Mouse (Mus musculus) right cerebral cortex, adult 2 months (tissue): ENCODE data around the gene P4ha2.

Source experiments
- DNase-seq, 2 experiments: peaks; one replicate each; pipeline ENCODE4 v3.0.0; 2021 to 2022; ENCODE audit warnings: low spot score in 2 of 2

P4ha2 gene

GRCm38 (mm10) chr11:54100045-54100691 is at the start of gene P4ha2:
Gene P4ha2 (plus strand): TSS chr11:54100095.
- peak in 1 of 2 experiments; percentile 30 for DNase-seq

- DNase-seq = peak in 1 of 2 experiments; percentile 35
Measured at GRCm38 (mm10) chr11:54050205-54050604, 49.7 kb upstream of the P4ha2 start.

- DNase-seq = no peak
Measured at GRCm38 (mm10) chr11:54051161-54051560, 48.7 kb upstream of the P4ha2 start.

GRCm38 (mm10) chr11:54052128-54052527 is 47.8 kb upstream of the P4ha2 start:
- DNase-seq = no peak

- no peak for DNase-seq
Measured at GRCm38 (mm10) chr11:54053090-54053489, 46.8 kb upstream of the P4ha2 start.

GRCm38 (mm10) chr11:54054257-54054656 is 45.6 kb upstream of the P4ha2 start:
- peak in 1 of 2 experiments; percentile 64 for DNase-seq

- DNase-seq = no peak
Measured at GRCm38 (mm10) chr11:54056132-54056531, 43.8 kb upstream of the P4ha2 start.

- no peak for DNase-seq
Measured at GRCm38 (mm10) chr11:54057428-54057827, 42.5 kb upstream of the P4ha2 start.

GRCm38 (mm10) chr11:54058056-54058617 is 41.8 kb upstream of the P4ha2 start:
- no peak for DNase-seq

GRCm38 (mm10) chr11:54058643-54059042 is 41.3 kb upstream of the P4ha2 start:
- no peak for DNase-seq

- no peak for DNase-seq
Measured at GRCm38 (mm10) chr11:54059526-54059925, 40.4 kb upstream of the P4ha2 start.

- DNase-seq = no peak
Measured at GRCm38 (mm10) chr11:54060316-54060715, 39.6 kb upstream of the P4ha2 start.

- DNase-seq = no peak
Measured at GRCm38 (mm10) chr11:54062086-54062752, 37.7 kb upstream of the P4ha2 start.

GRCm38 (mm10) chr11:54062753-54063471 is 37.0 kb upstream of the P4ha2 start:
- DNase-seq = no peak

GRCm38 (mm10) chr11:54063472-54063775 is 36.5 kb upstream of the P4ha2 start:
- DNase-seq = no peak

GRCm38 (mm10) chr11:54064412-54064978 is 35.4 kb upstream of the P4ha2 start:
- DNase-seq = no peak

- DNase-seq = no peak
Measured at GRCm38 (mm10) chr11:54065106-54065914, 34.6 kb upstream of the P4ha2 start.

- no peak for DNase-seq
Measured at GRCm38 (mm10) chr11:54065915-54066178, 34.0 kb upstream of the P4ha2 start.

- DNase-seq = no peak
Measured at GRCm38 (mm10) chr11:54066400-54066799, 33.5 kb upstream of the P4ha2 start.

GRCm38 (mm10) chr11:54067318-54067995 is 32.4 kb upstream of the P4ha2 start:
- DNase-seq = no peak

- DNase-seq = no peak
Measured at GRCm38 (mm10) chr11:54067996-54068519, 31.8 kb upstream of the P4ha2 start.
